Mouse (Mus musculus) small intestine, adult 2 months (tissue): ENCODE measurements at regions not wholly inside any gene's neighbourhood (a gene's known extent, or its start where the extent isn't known, plus 50 kb on each side); places are given as distances from the start of the nearest gene placed in this dataset.

ENCODE experiments used
- CTCF ChIP-seq: fragments of 200-500 bp; IDR thresholded peaks from 2 replicates; pipeline ENCODE4 v1.5.1; 2012; ENCODE audit warnings: low read depth, mild to moderate bottlenecking, control low read depth, inconsistent platforms, low read length, moderate library complexity, mixed read lengths; ENCODE audit not compliant: insufficient replicate concordance, insufficient read length; ENCODE audit errors: extremely low read depth
- POLR2A ChIP-seq: fragments of 200-500 bp; IDR thresholded peaks from 2 replicates; pipeline ENCODE4 v1.6.1; 2012; ENCODE audit warnings: low read depth, mild to moderate bottlenecking, control low read depth, inconsistent platforms, low read length, moderate library complexity

- TF ChIP-seq POLR2A: no peak
- no peak for TF ChIP-seq CTCF
Measured at GRCm38 (mm10) chr5:51888404-51888803, 301.9 kb downstream of the Dhx15 start.
